Mouse (Mus musculus) spleen, adult 10 weeks (tissue): ENCODE results near the gene Lrrc4. TPM values are rescaled to one million over a fixed set of nuclear protein-coding genes. Genes with fewer than 3 reads are reported as not detected.

ENCODE experiments used
- polyA plus RNA-seq: library from polyadenylated mRNA; stranded (reverse); fragments of 350-450 nt; fragmentation: Illumina TruSeq; extraction: RNeasy Lipid Tissue Mini Kit (QIAGEN cat#74804); gene quantifications from one replicate; pipeline ENCODE4 v1.2.3, GENCODE M21; 2015; ENCODE audit warnings: low replicate concordance; ENCODE audit not compliant: insufficient read depth

Gene Lrrc4
- 0.54 TPM for polyA plus RNA-seq

GRCm38 (mm10) chr6:28831011-28831853 is at the start of gene Lrrc4:
Gene Lrrc4, minus strand, starts transcription at chr6:28831747.

Other genes starting within 250 kb of the Lrrc4 start
- 0.62 TPM for gene Lep, start 228.5 kb upstream of the Lrrc4 start, polyA plus RNA-seq